Mouse (Mus musculus) C2C12 (cell line): Measurements from ENCODE around the gene Glt28d2. TPM values are rescaled to one million over a fixed set of nuclear protein-coding genes. Genes with fewer than 3 reads are reported as not detected.

ENCODE experiments used
- H3K27me3 ChIP-seq: one replicate; pipeline ENCODE4 v1.6.1; 2011; ENCODE audit not compliant: control insufficient read depth, insufficient read depth, insufficient read length
- H3K36me3 ChIP-seq: one replicate; pipeline ENCODE4 v1.6.1; 2011; ENCODE audit not compliant: control insufficient read depth, insufficient read depth
- H3K4me3 ChIP-seq: one replicate; pipeline ENCODE4 v1.5.1; 2011; ENCODE audit warnings: mild to moderate bottlenecking, control low read depth; ENCODE audit not compliant: poor library complexity, insufficient read depth, severe bottlenecking
- H3K79me2 ChIP-seq: one replicate; pipeline ENCODE4 v1.6.1; 2011; ENCODE audit not compliant: control insufficient read depth, insufficient read depth
- H3K79me3 ChIP-seq: one replicate; pipeline ENCODE4 v1.6.1; 2011; ENCODE audit warnings: low read depth, control low read depth
- H3ac ChIP-seq: one replicate; pipeline ENCODE3; 2011; ENCODE audit warnings: low read depth; ENCODE audit not compliant: control insufficient read depth, insufficient read length
- CEBPB ChIP-seq: IDR thresholded peaks from one replicate; pipeline ENCODE4 v1.6.1; 2011; ENCODE audit warnings: low read depth, mild to moderate bottlenecking, control low read depth, moderate library complexity
- CTCF ChIP-seq: IDR thresholded peaks from one replicate; pipeline ENCODE4 v1.5.1; 2011; ENCODE audit not compliant: control insufficient read depth, insufficient read depth, insufficient read length
- FOSL1 ChIP-seq: IDR thresholded peaks from one replicate; pipeline ENCODE4 v1.8.0; 2011; ENCODE audit warnings: mild to moderate bottlenecking, low read length; ENCODE audit not compliant: poor library complexity, insufficient read depth, severe bottlenecking
- MAX ChIP-seq: IDR thresholded peaks from one replicate; pipeline ENCODE4 v1.6.1; 2011; ENCODE audit warnings: mild to moderate bottlenecking, control low read depth
- MYOD1 ChIP-seq: IDR thresholded peaks from one replicate; pipeline ENCODE4 v1.6.1; 2011; ENCODE audit warnings: low read depth; ENCODE audit not compliant: control insufficient read depth, insufficient read length
- MYOG ChIP-seq: IDR thresholded peaks from one replicate; pipeline ENCODE4 v1.6.1; 2011; ENCODE audit not compliant: control insufficient read depth, insufficient read length; ENCODE audit errors: extremely low read depth
- USF1 ChIP-seq: IDR thresholded peaks from one replicate; pipeline ENCODE4 v1.6.1; 2011; ENCODE audit warnings: low read depth, mild to moderate bottlenecking, control low read depth, moderate library complexity
- polyA plus RNA-seq: library from polyadenylated mRNA; unstranded; fragments of >200 nt; fragmentation: generic; extraction: Trizol; gene quantifications from one replicate; pipeline ENCODE4 v1.2.1, GENCODE M21; 2012; ENCODE audit warnings: missing spikeins

Gene Glt28d2
- polyA plus RNA-seq, 1 experiment = 1.4 TPM

GRCm38 (mm10) chr3:85845341-85845740, 42.0 kb downstream of the Glt28d2 start:
- Histone ChIP-seq H3K4me3 (no peak overlapping the region), H3ac (no peak overlapping the region), H3K79me3 (peaks cover 1% of the 10 kb centered on the region), H3K27me3 (no peaks in the 10 kb centered on the region), H3K36me3 (no peaks in the 10 kb centered on the region), H3K79me2 (no peaks in the 10 kb centered on the region)
- TF ChIP-seq MAX (no peak), USF1 (no peak), FOSL1 (no peak), CTCF (no peak), MYOG (no peak), MYOD1 (no peak), CEBPB (no peak)

- Histone ChIP-seq H3K79me3 (peaks cover 6% of the 10 kb centered on the region), H3K79me2 (no peaks in the 10 kb centered on the region), H3K27me3 (no peaks in the 10 kb centered on the region), H3K4me3 (no peak overlapping the region), H3ac (no peak overlapping the region), H3K36me3 (no peaks in the 10 kb centered on the region)
- TF ChIP-seq MYOD1 (no peak), MAX (no peak), MYOG (no peak), CEBPB (no peak), CTCF (no peak), FOSL1 (no peak), USF1 (no peak)
Measured at GRCm38 (mm10) chr3:85842881-85843218, 44.5 kb downstream of the Glt28d2 start.

- TF ChIP-seq CEBPB (no peak), MYOG (no peak), USF1 (no peak), MYOD1 (no peak), FOSL1 (no peak), CTCF (no peak), MAX (no peak)
- Histone ChIP-seq H3K79me2 (no peaks in the 10 kb centered on the region), H3K79me3 (peaks cover 8% of the 10 kb centered on the region), H3ac (no peak overlapping the region), H3K36me3 (no peaks in the 10 kb centered on the region), H3K27me3 (no peaks in the 10 kb centered on the region), H3K4me3 (no peak overlapping the region)
Measured at GRCm38 (mm10) chr3:85842177-85842880, 45.0 kb downstream of the Glt28d2 start.

GRCm38 (mm10) chr3:85841454-85842176, 45.7 kb downstream of the Glt28d2 start:
- TF ChIP-seq FOSL1 (no peak), MAX (no peak), MYOD1 (no peak), CTCF (no peak), USF1 (no peak), MYOG (no peak), CEBPB (no peak)
- no peak overlapping the region for H3ac ChIP-seq
- H3K4me3 ChIP-seq = no peak overlapping the region
- no peaks in the 10 kb centered on the region for H3K79me2 ChIP-seq
- H3K36me3 ChIP-seq = no peaks in the 10 kb centered on the region
- H3K79me3 ChIP-seq = peaks cover 8% of the 10 kb centered on the region
- no peaks in the 10 kb centered on the region for H3K27me3 ChIP-seq

- no peaks in the 10 kb centered on the region for H3K36me3 ChIP-seq
- TF ChIP-seq USF1 = no peak
- no peak for TF ChIP-seq CEBPB
- TF ChIP-seq CTCF = no peak
- TF ChIP-seq MAX = no peak
- TF ChIP-seq MYOG = no peak
- TF ChIP-seq MYOD1 = no peak
- no peak for TF ChIP-seq FOSL1
- peaks cover 12% of the 10 kb centered on the region for H3K79me3 ChIP-seq
- no peak overlapping the region for H3K4me3 ChIP-seq
- H3K79me2 ChIP-seq = no peaks in the 10 kb centered on the region
- no peak overlapping the region for H3ac ChIP-seq
- H3K27me3 ChIP-seq = no peaks in the 10 kb centered on the region
Measured at GRCm38 (mm10) chr3:85833627-85834026, 53.7 kb downstream of the Glt28d2 start.
